9 mouse cellular contexts compared by ENCODE assay signal in the genomic region with DNA sequence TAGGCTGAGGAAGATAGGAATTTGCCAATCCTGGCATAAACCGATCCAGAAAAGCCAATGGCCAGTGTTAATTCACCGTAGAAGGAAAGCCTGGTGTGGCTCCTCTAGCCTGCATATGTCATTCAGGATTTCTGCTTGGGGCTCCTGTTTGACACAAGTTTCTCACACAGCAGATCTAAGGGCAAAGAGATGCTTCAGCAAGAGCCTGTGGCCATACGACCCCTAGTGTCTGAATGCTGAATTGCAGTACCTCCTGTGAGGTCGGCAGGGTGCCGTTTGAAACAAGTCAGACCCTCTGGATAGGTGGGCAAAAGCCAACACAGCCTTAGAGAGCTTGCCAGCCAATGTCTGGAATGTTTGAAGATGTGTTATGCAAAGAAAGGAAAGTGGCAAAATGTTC. TPM values are rescaled to one million over a fixed set of nuclear protein-coding genes. Genes with fewer than 3 reads are reported as not detected.
DNase-seq lines count a peak whose midpoint lies in the region; ATAC-seq and TF ChIP-seq lines count a peak whose summit lies in the region.
"Had no signal": no experiment of that assay in that cellular context is flagged by ENCODE, and none has a peak within 500 bp of the region (broad histone marks: within the 10 kb centered on the region; RNA-seq: fewer than 3 reads in every experiment).

No protein-coding gene starts in this region.

- no peak overlapping the region for H3K9ac ChIP-seq in forebrain, postnatal 0 days
- no peak overlapping the region for H3K9ac ChIP-seq in neural tube, embryonic 12.5 days
- H3K9ac ChIP-seq: hindbrain, embryonic 15.5 days had no signal

- peak; percentile 79 for TF ChIP-seq CTCF in forebrain, postnatal 0 days (IDR thresholded peaks at IDR 0.05; ENCODE audit: low read depth)

- peak; percentile 87 for DNase-seq in 3T3-L1 (ENCODE audit: low read depth, low spot score)
- peak; percentile 72 for DNase-seq in MEL-GATA-1-ER (ENCODE audit: extremely low read depth, low read depth)
- peak; percentile 72 to 79 for DNase-seq in cerebellum, adult 18-20 months
- DNase-seq in forebrain, postnatal 0 days: peak; percentile 76
- DNase-seq in hindlimb bud, embryonic 11.5 days (ENCODE audit: extremely low spot score, low read depth, low spot score): peak; percentile 71
- peak; percentile 80 for DNase-seq in limb, embryonic 10.5 days (ENCODE audit: low spot score)
- peak; percentile 15 to 19 for DNase-seq in thymus, adult 18-20 months

- no peaks in the 10 kb centered on the region for H3K36me3 ChIP-seq in forebrain, postnatal 0 days (ENCODE audit: insufficient read depth)
- H3K36me3 ChIP-seq in limb, embryonic 10.5 days: no peaks in the 10 kb centered on the region
- no peaks in the 10 kb centered on the region for H3K36me3 ChIP-seq in neural tube, embryonic 12.5 days
- H3K36me3 ChIP-seq: hindbrain, embryonic 15.5 days had no signal

- H3K4me1 ChIP-seq in forebrain, postnatal 0 days (ENCODE audit: insufficient read depth): peaks cover 7% of the 10 kb centered on the region
- no peaks in the 10 kb centered on the region for H3K4me1 ChIP-seq in limb, embryonic 10.5 days
- H3K4me1 ChIP-seq in neural tube, embryonic 12.5 days: no peaks in the 10 kb centered on the region

- WGBS in forebrain, postnatal 0 days: 18% methylated on average over 5 of the region's 5 CpGs
- WGBS in limb, embryonic 10.5 days: 25% methylated on average over 5 of the region's 5 CpGs
- WGBS in neural tube, embryonic 12.5 days: 18% methylated on average over 5 of the region's 5 CpGs

- no peak overlapping the region for H3K4me3 ChIP-seq in forebrain, postnatal 0 days (ENCODE audit: low read depth, low read length)
- no peak overlapping the region for H3K4me3 ChIP-seq in limb, embryonic 10.5 days
- no peak overlapping the region for H3K4me3 ChIP-seq in neural tube, embryonic 12.5 days
- H3K4me3 ChIP-seq: hindbrain, embryonic 15.5 days had no signal

- H3K9me3 ChIP-seq in forebrain, postnatal 0 days (ENCODE audit: low read length): no peaks in the 10 kb centered on the region
- no peaks in the 10 kb centered on the region for H3K9me3 ChIP-seq in limb, embryonic 10.5 days (replicated peaks)
- no peaks in the 10 kb centered on the region for H3K9me3 ChIP-seq in neural tube, embryonic 12.5 days
- H3K9me3 ChIP-seq: hindbrain, embryonic 15.5 days had no signal

- H3K27ac ChIP-seq in forebrain, postnatal 0 days (ENCODE audit: low read depth, low read length): no peak overlapping the region
- H3K27ac ChIP-seq in limb, embryonic 10.5 days: no peak overlapping the region
- H3K27ac ChIP-seq in neural tube, embryonic 12.5 days: no peak overlapping the region
- H3K27ac ChIP-seq: hindbrain, embryonic 15.5 days had no signal

- peak; percentile 42 for ATAC-seq in forebrain, postnatal 0 days
- peak; percentile 50; the same call in 1 of the 2 replicates for ATAC-seq in neural tube, embryonic 12.5 days (ENCODE audit: low FRiP score, low read depth)

- H3K27me3 ChIP-seq in forebrain, postnatal 0 days (ENCODE audit: insufficient read depth, low read length): no peaks in the 10 kb centered on the region
- H3K27me3 ChIP-seq in limb, embryonic 10.5 days (ENCODE audit: low read depth, poor library complexity, severe bottlenecking): no peaks in the 10 kb centered on the region
- no peaks in the 10 kb centered on the region for H3K27me3 ChIP-seq in neural tube, embryonic 12.5 days (replicated peaks)
- H3K27me3 ChIP-seq: hindbrain, embryonic 15.5 days had no signal

- no peak overlapping the region for H3K4me2 ChIP-seq in forebrain, postnatal 0 days (ENCODE audit: low read depth)
- H3K4me2 ChIP-seq in neural tube, embryonic 12.5 days (replicated peaks): no peak overlapping the region
- H3K4me2 ChIP-seq: hindbrain, embryonic 15.5 days had no signal

RNA-seq across cellular contexts. Expression of gene Atp5j, which starts 43.7 kb away (rescaled TPM):
- 160 and 174 TPM in 2 replicates for total RNA-seq in forebrain, postnatal 0 days (2014; rRNA removed)
- polyA plus RNA-seq in forebrain, postnatal 0 days (2015; fragmentation: Nextera tagmentation; extraction: Ambion mirVana): 830 and 1,009 TPM in 2 replicates
- polyA plus RNA-seq in limb, embryonic 10.5 days (2016; fragmentation: Nextera tagmentation; extraction: Ambion mirVana): 860 and 883 TPM in 2 replicates
- 739 and 746 TPM in 2 replicates for polyA plus RNA-seq in neural tube, embryonic 12.5 days (2016; fragmentation: Nextera tagmentation; extraction: Ambion mirVana)

RNA-seq across cellular contexts. Expression of gene Gabpa, which starts 44.4 kb away (rescaled TPM):
- total RNA-seq in forebrain, postnatal 0 days (2014; rRNA removed): 20.7 and 26.8 TPM in 2 replicates
- 7.9 and 10.5 TPM in 2 replicates for polyA plus RNA-seq in forebrain, postnatal 0 days (2015; fragmentation: Nextera tagmentation; extraction: Ambion mirVana)
- 35.6 and 39.5 TPM in 2 replicates for polyA plus RNA-seq in limb, embryonic 10.5 days (2016; fragmentation: Nextera tagmentation; extraction: Ambion mirVana)
- 30.8 and 32.8 TPM in 2 replicates for polyA plus RNA-seq in neural tube, embryonic 12.5 days (2016; fragmentation: Nextera tagmentation; extraction: Ambion mirVana)

Comparison
In these comparisons a context has a peak if more than half of its experiments do, and no peak if none do; other contexts are left out.
1. DNase-seq: peak in every context shown above with its lines; median percentile 87 in 3T3-L1; 80 in limb, embryonic 10.5 days; 76 in forebrain, postnatal 0 days; 76 in cerebellum, adult 18-20 months; 72 in MEL-GATA-1-ER; 71 in hindlimb bud, embryonic 11.5 days; 17 in thymus, adult 18-20 months.